Mouse (Mus musculus) hindbrain, embryonic 13.5 days (tissue): ENCODE results near the gene Kcnk4. TPM values are rescaled to one million over a fixed set of nuclear protein-coding genes. Genes with fewer than 3 reads are reported as not detected.

Experiments used
- ATAC-seq: fragments of 200-750 bp; cut with Nextera tagmentation; 2 replicates; pipeline ENCODE4 v1.8.0; 2017; ENCODE audit warnings: moderate TSS enrichment; ENCODE audit not compliant: low FRiP score
- H3K27ac ChIP-seq: fragments of 300-500 bp; sonication (generic); 2 replicates; pipeline ENCODE4 v1.5.1; 2015; ENCODE audit warnings: inconsistent platforms, mild to moderate bottlenecking, moderate library complexity
- H3K27me3 ChIP-seq: fragments of 300-500 bp; sonication (generic); 2 replicates; pipeline ENCODE4 v1.6.1; 2015; ENCODE audit warnings: mild to moderate bottlenecking, inconsistent platforms
- H3K36me3 ChIP-seq: fragments of 300-500 bp; sonication (generic); 2 replicates; pipeline ENCODE4 v1.6.1; 2015; ENCODE audit warnings: mild to moderate bottlenecking, inconsistent platforms
- H3K4me1 ChIP-seq: fragments of 300-500 bp; sonication (generic); replicated peaks from 2 replicates; pipeline ENCODE4 v1.6.1; 2015; ENCODE audit warnings: inconsistent platforms
- H3K4me2 ChIP-seq: fragments of 300-500 bp; sonication (generic); 2 replicates; pipeline ENCODE4 v1.6.1; 2015; ENCODE audit warnings: inconsistent platforms, mild to moderate bottlenecking, moderate library complexity
- H3K4me3 ChIP-seq: fragments of 300-500 bp; sonication (generic); 2 replicates; pipeline ENCODE4 v1.5.1; 2015; ENCODE audit warnings: mild to moderate bottlenecking, inconsistent platforms
- H3K9ac ChIP-seq: fragments of 300-500 bp; sonication (generic); 2 replicates; pipeline ENCODE4 v1.6.1; 2015; ENCODE audit warnings: mild to moderate bottlenecking, inconsistent platforms
- H3K9me3 ChIP-seq: fragments of 300-500 bp; sonication (generic); 2 replicates; pipeline ENCODE4 v1.6.1; 2016; ENCODE audit warnings: inconsistent platforms
- WGBS: fragments of 180-500 bp; shearing (Covaris S2); methylation state at CpG from one replicate; pipeline ENCODE4 v1.1.7; 2015; 5-methylcytosine and 5-hydroxymethylcytosine counted together
- polyA plus RNA-seq: library from polyadenylated mRNA; unstranded; fragments of >200 nt; fragmentation: Nextera tagmentation; extraction: Ambion mirVana; gene quantifications from 2 replicates; pipeline ENCODE4 v1.2.1, GENCODE M21; 2015

Kcnk4 gene
- polyA plus RNA-seq, 1 experiment from 2014 or later: 1.7 TPM

- WGBS: 44% methylated on average over 9 of the region's 9 CpGs
- Histone ChIP-seq H3K9me3 (no peaks in the 10 kb centered on the region), H3K27me3 (no peaks in the 10 kb centered on the region), H3K4me1 (peaks cover 26% of the 10 kb centered on the region), H3K4me3 (no peak overlapping the region), H3K4me2 (no peak overlapping the region), H3K36me3 (peaks cover 44% of the 10 kb centered on the region), H3K9ac (peak overlapping the region; percentile 31; the same call in 1 of the 2 replicates), H3K27ac (no peak overlapping the region)
- no peak for ATAC-seq
These were observed 19.7 kb upstream of the Kcnk4 start for GRCm38 (mm10) chr19:6954046-6954445.

DNA sequence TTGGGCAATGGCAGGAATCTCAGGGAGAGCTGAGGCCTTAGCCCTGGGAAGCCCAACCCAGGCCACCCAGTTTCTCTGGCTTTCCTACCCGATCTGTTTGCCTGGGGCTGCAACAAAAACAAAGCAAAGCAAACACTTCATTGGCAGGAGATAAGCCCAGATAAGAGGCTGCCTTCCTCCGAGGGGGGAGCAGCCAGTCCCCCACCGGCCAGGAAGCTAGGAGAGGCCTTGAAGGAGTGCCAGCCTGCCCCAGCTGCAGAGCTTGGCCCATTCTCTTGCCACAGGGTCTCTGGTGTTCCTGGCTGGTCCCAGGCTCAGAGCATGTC, 18.4 kb upstream of the Kcnk4 start:
- Histone ChIP-seq H3K27ac (peak overlapping the region; percentile 96), H3K4me1 (peaks cover 26% of the 10 kb centered on the region), H3K9me3 (no peaks in the 10 kb centered on the region), H3K36me3 (peaks cover 36% of the 10 kb centered on the region), H3K9ac (peak overlapping the region; percentile 80), H3K4me3 (peak overlapping the region; percentile 59), H3K4me2 (peak overlapping the region; percentile 98), H3K27me3 (no peaks in the 10 kb centered on the region)
- WGBS: 41% methylated on average over 3 of the region's 3 CpGs
- ATAC-seq: no peak

GRCm38 (mm10) chr19:6951994-6952711, 17.8 kb upstream of the Kcnk4 start:
- Histone ChIP-seq H3K4me3 (peak overlapping the region; percentile 59), H3K4me2 (peak overlapping the region; percentile 98), H3K36me3 (peaks cover 36% of the 10 kb centered on the region), H3K4me1 (peaks cover 26% of the 10 kb centered on the region), H3K9ac (peak overlapping the region; percentile 80), H3K9me3 (no peaks in the 10 kb centered on the region), H3K27ac (peak overlapping the region; percentile 96), H3K27me3 (no peaks in the 10 kb centered on the region)
- ATAC-seq: peak; percentile 24
- WGBS: 4% methylated on average over 31 of the region's 31 CpGs

- under 1% methylated on average over 35 of the region's 35 CpGs for WGBS
- peak; percentile 70 for ATAC-seq
- Histone ChIP-seq H3K36me3 (peaks cover 32% of the 10 kb centered on the region), H3K9ac (peak overlapping the region; percentile 80), H3K4me1 (peaks cover 26% of the 10 kb centered on the region), H3K27me3 (no peaks in the 10 kb centered on the region), H3K4me3 (peak overlapping the region; percentile 59), H3K27ac (peak overlapping the region; percentile 96), H3K4me2 (peak overlapping the region; percentile 98), H3K9me3 (no peaks in the 10 kb centered on the region)
These were observed 17.2 kb upstream of the Kcnk4 start for GRCm38 (mm10) chr19:6951381-6951968.

DNA sequence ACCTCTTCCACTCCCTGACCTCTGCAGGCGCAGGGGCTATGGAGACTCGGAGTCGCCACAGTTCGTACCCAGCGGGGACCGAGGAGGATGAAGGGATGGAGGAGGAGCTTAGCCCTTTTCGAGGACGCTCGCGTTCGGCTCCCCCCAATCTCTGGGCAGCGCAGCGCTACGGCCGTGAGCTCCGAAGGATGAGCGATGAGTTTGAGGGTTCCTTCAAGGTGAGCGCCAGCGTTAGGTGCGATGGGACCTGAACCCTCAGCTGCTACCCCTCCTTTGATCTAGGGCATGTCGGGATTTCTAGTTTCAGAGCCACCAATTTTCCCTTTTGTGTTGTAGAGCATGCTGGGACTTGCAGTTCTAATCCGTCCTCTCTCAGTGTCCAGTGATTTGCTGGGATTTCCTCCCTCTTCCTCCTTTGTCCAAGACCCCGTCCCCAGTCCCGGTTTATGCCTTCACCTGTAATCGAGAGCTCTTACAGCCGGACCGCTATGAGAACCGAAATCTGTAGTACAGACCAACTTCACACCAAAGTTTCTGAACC, 16.4 kb upstream of the Kcnk4 start:
- Histone ChIP-seq H3K9me3 (no peaks in the 10 kb centered on the region), H3K27ac (peak overlapping the region; percentile 96), H3K27me3 (no peaks in the 10 kb centered on the region), H3K4me3 (peak overlapping the region; percentile 59), H3K4me1 (peaks cover 26% of the 10 kb centered on the region), H3K36me3 (peaks cover 29% of the 10 kb centered on the region), H3K4me2 (peak overlapping the region; percentile 98), H3K9ac (peak overlapping the region; percentile 80)
- peak; percentile 44 for ATAC-seq
- under 1% methylated on average over 28 of the region's 28 CpGs for WGBS

DNA sequence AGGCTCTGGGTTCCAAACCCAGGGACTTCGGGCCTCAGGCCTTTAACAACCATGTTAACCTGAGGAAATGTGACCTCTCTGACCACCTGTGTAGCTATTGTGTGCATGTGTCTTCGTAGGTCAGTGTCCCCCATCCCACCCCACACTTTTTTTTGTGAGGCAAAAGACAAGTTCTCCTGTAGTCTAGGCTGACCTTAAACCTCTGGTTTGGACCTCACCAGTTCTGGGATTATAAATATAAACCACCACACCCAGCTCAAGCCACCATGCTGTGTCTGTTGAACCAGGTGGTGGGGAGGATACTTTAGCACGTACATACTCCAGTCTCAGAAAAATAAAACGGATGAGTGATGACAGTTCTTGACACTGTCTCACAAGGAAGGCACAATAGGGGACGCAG, 15.6 kb upstream of the Kcnk4 start:
- no peaks in the 10 kb centered on the region for H3K9me3 ChIP-seq
- H3K36me3 ChIP-seq: peaks cover 29% of the 10 kb centered on the region
- peak overlapping the region; percentile 98 for H3K4me2 ChIP-seq
- peak overlapping the region; percentile 80 for H3K9ac ChIP-seq
- no peaks in the 10 kb centered on the region for H3K27me3 ChIP-seq
- no peak for ATAC-seq
- 40% methylated on average over 5 of the region's 5 CpGs for WGBS
- peak overlapping the region; percentile 96 for H3K27ac ChIP-seq
- peak overlapping the region; percentile 59 for H3K4me3 ChIP-seq
- peaks cover 26% of the 10 kb centered on the region for H3K4me1 ChIP-seq

GRCm38 (mm10) chr19:6949532-6949931, 15.2 kb upstream of the Kcnk4 start:
- ATAC-seq: no peak
- H3K4me2 ChIP-seq: peak overlapping the region; percentile 98; the same call in 1 of the 2 replicates
- WGBS: 91% methylated on average over 5 of the region's 5 CpGs
- H3K36me3 ChIP-seq: peaks cover 27% of the 10 kb centered on the region
- H3K4me3 ChIP-seq: peak overlapping the region; percentile 59
- H3K27ac ChIP-seq: peak overlapping the region; percentile 96
- peaks cover 26% of the 10 kb centered on the region for H3K4me1 ChIP-seq
- no peaks in the 10 kb centered on the region for H3K9me3 ChIP-seq
- H3K27me3 ChIP-seq: no peaks in the 10 kb centered on the region
- H3K9ac ChIP-seq: peak overlapping the region; percentile 39; the same call in 1 of the 2 replicates

DNA sequence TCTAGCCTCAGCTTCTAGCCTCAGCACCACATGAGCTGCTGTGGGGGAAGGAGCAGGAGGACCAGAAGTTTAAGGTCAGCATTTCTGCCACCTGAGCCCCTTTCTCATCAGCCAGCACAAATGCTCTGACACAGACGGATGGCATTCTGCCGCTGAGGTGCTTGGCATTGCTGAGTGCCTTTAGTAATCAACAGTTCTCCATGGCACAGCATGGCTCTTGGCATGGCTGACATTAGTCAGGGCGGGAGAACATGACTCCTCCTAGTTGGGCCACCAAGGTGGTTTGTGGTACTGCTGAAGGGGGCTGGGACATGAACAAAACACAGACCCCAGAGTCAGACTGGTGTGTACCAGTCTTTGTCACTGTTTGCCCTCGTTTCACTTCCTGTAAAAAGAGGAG, 13.9 kb upstream of the Kcnk4 start:
- 0 out of 2 replicates have a peak overlapping the region, but pooled peaks have one; percentile 8 for H3K27ac ChIP-seq
- no peak overlapping the region for H3K4me2 ChIP-seq
- H3K4me3 ChIP-seq: no peak overlapping the region
- peaks cover 22% of the 10 kb centered on the region for H3K36me3 ChIP-seq
- H3K9me3 ChIP-seq: no peaks in the 10 kb centered on the region
- 68% methylated on average over 4 of the region's 4 CpGs for WGBS
- H3K27me3 ChIP-seq: no peaks in the 10 kb centered on the region
- no peak overlapping the region for H3K9ac ChIP-seq
- H3K4me1 ChIP-seq: peaks cover 26% of the 10 kb centered on the region
- ATAC-seq: no peak

- peaks cover 26% of the 10 kb centered on the region for H3K4me1 ChIP-seq
- H3K9ac ChIP-seq: no peak overlapping the region
- WGBS: 63% methylated on average over 4 of the region's 4 CpGs
- no peak overlapping the region for H3K4me3 ChIP-seq
- no peak overlapping the region for H3K4me2 ChIP-seq
- peaks cover 22% of the 10 kb centered on the region for H3K36me3 ChIP-seq
- no peaks in the 10 kb centered on the region for H3K9me3 ChIP-seq
- 0 out of 2 replicates have a peak overlapping the region, but pooled peaks have one; percentile 8 for H3K27ac ChIP-seq
- no peaks in the 10 kb centered on the region for H3K27me3 ChIP-seq
- no peak for ATAC-seq
These were observed 13.4 kb upstream of the Kcnk4 start for GRCm38 (mm10) chr19:6947742-6948141.

DNA sequence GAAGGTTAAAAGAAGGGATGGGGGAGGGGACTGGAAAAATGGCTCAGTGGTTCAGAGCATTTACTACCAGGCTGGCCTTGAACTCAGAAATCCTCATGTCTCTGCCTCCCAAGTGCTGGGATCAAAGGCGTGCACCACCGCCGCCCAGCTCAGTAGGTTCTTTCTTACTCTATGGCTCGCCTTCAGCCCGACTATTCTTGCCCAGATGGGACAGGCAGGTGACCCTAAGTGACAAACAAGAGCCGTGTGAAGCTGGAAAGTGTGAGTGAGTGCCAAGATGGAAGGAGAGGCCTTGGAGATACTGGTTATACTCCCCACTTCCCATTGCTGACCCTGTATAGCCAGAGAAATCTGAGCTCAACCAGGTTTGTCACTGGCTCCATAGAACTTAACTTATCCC, 9.4 kb upstream of the Kcnk4 start:
- H3K9me3 ChIP-seq: no peaks in the 10 kb centered on the region
- H3K9ac ChIP-seq: no peak overlapping the region
- no peak overlapping the region for H3K4me2 ChIP-seq
- H3K4me3 ChIP-seq: no peak overlapping the region
- no peak overlapping the region for H3K27ac ChIP-seq
- ATAC-seq: no peak
- H3K27me3 ChIP-seq: no peaks in the 10 kb centered on the region
- peaks cover 35% of the 10 kb centered on the region for H3K4me1 ChIP-seq
- 96% methylated on average over 6 of the region's 6 CpGs for WGBS
- H3K36me3 ChIP-seq: peaks cover 12% of the 10 kb centered on the region

- 28% methylated on average over 5 of the region's 5 CpGs for WGBS
- ATAC-seq: no peak; the same call in 1 of the 2 replicates
- peaks cover 18% of the 10 kb centered on the region for H3K36me3 ChIP-seq
These were observed 8.4 kb upstream of the Kcnk4 start for GRCm38 (mm10) chr19:6942764-6943163.

DNA sequence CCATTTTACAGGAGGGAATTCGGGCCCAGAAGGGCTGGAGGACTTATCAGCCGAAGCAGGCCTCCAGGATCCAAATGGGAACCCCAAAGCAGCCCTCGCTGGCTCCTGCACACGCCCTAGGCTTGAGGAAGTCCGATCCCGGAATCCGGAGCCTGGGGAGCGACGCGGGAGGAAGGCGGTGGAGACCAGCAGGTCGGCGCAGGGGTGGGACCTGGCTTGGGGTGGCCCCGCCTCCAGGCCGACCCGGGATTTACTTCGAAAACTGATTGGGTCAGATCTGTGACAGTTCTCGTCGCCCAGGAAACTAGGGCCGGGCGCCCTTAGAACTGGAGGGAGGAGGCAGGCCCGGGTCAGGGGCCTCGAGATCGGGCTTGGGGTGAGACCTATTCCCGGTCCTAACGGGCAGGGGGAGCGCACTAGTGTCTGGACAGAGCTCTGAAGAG, 8.0 kb upstream of the Kcnk4 start, which contains the start of gene Gpr137:
Gene Gpr137, minus strand, starts transcription at position 232 of the 443 bp plus-strand sequence.
- H3K9ac ChIP-seq: peak within 1 kb of the TSS; percentile 97
- WGBS: under 1% methylated on average over 27 of the region's 27 CpGs
- H3K4me3 ChIP-seq: peak within 1 kb of the TSS; percentile 84
- H3K4me1 ChIP-seq: peaks cover 47% of the 10 kb centered on the region
- peak within 1 kb of the TSS; percentile 97 for H3K27ac ChIP-seq
- ATAC-seq: peak; percentile 75
- peaks cover 4% of the 10 kb centered on the region; the same call in 1 of the 2 replicates for H3K27me3 ChIP-seq
- peak within 1 kb of the TSS; percentile 98 for H3K4me2 ChIP-seq
- H3K9me3 ChIP-seq: no peaks in the 10 kb centered on the region
- H3K36me3 ChIP-seq: peaks cover 19% of the 10 kb centered on the region

More at GRCm38 (mm10) chr19:6942764-6943163, 8.4 kb upstream of the Kcnk4 start:
- Histone ChIP-seq H3K4me3 (peak overlapping the region; percentile 84), H3K9ac (peak overlapping the region; percentile 97), H3K27ac (peak overlapping the region; percentile 97), H3K4me1 (peaks cover 44% of the 10 kb centered on the region), H3K9me3 (no peaks in the 10 kb centered on the region), H3K27me3 (0 out of 2 replicates have a peak, but pooled peaks cover 4% of the 10 kb centered on the region), H3K4me2 (peak overlapping the region; percentile 98)
